Mouse (Mus musculus) liver, adult (tissue): Measurements from ENCODE around the gene Adgrl4.

ENCODE experiments used
- GATA4 ChIP-seq: IDR thresholded peaks from 2 replicates; pipeline ENCODE4 v1.6.1; 2014; ENCODE audit warnings: mild to moderate bottlenecking, low read length; ENCODE audit not compliant: insufficient replicate concordance

The Adgrl4 gene

DNA sequence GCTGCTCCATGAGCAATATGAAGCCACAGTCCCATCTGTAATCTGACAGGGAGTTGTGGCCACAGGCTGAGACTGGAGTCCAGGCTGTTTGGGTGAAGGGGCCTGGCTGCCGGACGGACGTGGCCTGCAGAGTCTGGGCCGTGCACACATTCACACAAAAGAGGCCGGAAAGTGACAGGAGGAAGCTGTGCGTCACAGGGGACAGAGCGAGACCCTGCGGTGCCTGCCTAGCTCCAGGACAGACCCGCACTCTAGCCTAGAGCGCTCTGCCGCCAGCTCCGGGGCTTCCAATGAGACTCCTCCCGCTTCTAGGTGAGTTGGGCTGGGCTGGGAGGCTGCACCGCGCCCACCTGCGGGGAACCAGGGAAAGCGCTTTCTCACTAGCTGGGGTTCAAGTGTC, at the start of gene Adgrl4:
TSS of gene Adgrl4 (plus strand) at position 195 of the 400 bp plus-strand sequence.
- TF ChIP-seq GATA4 = peak; percentile 52; the same call in 1 of the 2 replicates

DNA sequence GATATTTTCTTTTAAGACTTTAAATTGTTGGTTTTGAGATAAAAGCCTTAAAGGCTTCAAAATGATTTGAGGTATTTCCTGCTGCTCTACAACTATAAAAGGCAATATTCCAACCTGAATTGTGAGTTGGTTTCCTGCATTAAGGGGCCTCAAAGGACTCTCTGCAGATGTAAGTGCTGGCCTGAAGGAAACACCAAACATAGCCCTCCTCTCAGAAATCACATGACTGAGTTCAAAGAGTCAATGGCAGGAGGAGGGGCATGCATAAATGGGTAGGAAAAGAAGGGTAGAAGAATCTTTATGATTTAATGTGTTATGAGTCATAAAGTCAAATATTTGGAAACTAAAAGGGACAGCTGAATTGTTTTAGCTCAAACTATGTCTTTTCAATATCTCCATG, 46.8 kb upstream of the Adgrl4 start:
- no peak for TF ChIP-seq GATA4

DNA sequence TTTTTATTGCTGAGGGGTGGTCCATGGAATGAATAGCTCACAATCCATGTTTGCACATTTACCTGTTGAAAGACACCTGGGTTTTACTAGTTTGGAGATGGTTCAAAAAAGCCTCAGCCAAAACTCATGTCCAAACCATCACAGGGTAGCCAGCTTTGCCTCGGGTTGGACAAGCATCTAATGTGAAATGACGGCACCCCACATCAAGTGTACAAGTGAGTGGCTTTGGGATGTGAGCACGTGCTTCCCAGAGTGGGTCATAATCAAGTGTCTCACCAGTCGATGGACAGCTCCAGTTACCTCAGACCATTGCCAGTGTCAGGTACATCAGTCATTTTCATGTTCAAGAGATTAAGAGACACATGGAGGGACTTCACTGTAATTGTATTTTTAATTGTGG, 44.8 kb upstream of the Adgrl4 start:
- no peak for TF ChIP-seq GATA4

DNA sequence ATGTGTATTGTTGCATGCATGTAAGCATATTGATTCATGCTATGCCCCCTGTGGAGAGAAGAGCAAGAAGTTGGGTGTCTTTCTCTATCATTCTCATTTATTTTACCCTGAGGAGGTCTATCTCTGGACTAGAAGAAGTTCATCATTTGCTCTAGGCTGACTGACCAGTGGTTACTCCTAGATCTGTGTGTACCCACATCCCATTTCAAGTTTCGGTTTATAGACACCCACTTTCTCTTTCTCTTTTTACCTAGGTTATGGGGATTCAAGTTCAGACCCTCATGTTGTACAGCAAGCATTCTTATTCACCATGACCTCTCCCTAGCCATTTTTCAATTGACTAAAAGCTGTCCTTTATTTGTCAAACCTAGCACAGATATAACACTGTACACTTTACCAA, 44.4 kb upstream of the Adgrl4 start:
- TF ChIP-seq GATA4 = no peak

DNA sequence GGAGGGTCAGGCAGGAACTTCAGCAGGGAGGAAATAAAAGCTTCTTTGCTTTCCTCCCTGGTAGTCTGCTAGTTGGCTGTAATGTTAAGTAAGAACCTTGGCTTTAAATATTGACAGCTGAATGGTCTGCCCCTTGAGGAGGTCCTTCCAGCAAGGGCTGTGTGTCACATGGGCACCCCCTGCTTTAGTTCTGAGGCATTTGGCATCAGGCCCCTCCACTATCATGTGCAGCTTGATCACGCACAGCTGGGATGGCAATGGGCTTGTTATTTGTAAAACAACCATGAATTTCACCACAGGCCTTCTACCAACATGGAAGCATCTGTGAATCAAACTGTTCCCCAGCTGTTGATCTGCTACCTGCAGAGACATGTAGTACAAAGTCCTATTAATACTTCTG, 38.4 kb upstream of the Adgrl4 start:
- TF ChIP-seq GATA4 = no peak

DNA sequence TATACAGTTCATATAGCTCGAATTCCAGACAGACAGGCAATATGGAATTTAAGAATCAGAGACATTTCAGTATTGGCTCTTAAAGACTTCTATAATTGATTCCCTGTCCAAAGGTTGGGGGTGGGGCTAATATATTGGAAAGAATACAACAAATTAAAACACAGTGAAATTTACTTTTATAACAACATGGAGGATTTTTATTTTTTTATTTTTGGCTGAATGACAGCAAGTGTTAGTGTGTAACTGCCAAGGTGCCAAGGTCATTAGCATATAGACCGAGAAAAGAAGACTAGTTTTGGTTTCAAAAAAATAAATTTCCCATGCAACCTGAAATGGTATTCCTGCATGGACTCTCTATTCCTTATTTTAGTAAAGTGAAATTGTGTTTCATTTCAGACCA, 26.7 kb upstream of the Adgrl4 start:
- TF ChIP-seq GATA4 = no peak

DNA sequence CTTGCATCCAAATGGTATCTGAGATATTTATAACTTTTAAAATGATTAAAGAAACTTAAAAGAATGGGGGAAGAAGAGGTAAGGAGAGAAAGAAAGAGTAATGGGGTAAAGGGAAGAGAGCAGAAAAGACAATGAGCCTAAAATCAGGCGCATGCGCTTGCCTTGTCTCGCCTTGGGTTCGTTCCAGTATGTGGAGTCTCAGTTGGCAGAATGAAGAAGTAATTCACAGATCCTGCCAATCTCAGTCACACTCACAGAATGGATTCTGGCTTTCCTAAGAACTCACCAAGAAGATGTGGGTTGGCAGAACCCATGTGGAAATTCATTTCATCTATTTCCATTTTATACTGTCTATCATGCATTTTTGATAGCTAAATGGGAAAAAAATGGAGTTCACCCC, 26.2 kb upstream of the Adgrl4 start:
- TF ChIP-seq GATA4 = no peak

DNA sequence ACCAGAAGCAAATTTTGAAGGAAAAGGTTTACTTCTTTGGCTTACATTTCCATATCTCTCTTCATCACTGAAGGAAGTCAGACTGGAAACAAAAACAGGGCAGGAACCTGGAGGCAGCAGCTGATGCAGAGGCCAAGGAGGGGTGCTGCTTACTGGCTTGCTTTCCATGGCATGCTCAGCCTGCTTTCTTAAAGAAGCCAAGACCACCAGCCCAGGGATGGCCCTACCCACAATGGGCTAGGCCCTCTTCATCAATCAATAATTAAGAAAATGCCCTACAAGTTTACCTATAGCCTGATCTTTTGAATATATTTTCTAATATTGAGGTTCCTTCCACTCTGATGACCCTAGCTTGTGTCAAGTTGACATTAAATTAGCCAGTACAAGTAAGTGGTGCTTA, 20.8 kb upstream of the Adgrl4 start:
- no peak for TF ChIP-seq GATA4

DNA sequence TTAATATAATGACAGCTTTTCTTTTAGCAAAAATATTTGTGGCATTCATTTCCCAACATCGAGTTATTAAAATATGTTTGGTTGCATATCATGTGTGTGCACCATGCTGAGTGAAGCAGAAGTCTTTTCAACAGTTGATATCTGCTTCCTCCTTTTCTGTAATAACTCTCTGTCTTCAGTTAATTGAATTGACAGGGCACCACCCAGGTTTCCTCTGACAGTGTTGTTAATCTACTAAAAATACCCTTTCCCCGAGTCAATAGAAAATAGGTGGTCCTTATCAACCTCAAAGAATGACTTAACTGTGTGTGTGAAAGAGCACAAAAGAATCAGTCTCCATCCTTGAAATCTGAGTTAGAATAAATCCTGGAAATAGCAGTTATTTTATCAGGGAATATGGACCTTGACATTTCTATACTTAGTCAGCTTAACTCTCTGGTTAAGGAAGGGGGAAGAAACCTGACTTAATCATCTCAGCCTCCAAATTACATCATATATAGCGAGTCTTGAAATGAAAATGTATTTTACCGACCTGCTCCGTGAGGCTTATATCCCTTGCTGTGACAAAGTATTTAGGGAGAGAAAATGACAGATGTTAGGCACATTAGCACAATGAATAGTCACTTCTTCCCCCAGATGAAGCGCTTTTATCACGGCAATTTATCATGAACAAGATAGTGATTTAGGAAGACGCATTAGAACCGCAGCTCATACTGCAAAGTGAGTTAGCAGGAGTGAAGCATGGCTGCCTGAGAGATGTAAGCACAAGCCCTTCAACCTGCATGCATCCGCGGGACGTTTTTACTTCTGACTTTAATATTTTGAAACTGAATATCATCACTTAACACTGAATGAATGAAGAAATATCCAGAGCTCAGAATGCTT, 19.8 kb upstream of the Adgrl4 start:
- TF ChIP-seq GATA4 = peak; percentile 26; the same call in 1 of the 2 replicates

DNA sequence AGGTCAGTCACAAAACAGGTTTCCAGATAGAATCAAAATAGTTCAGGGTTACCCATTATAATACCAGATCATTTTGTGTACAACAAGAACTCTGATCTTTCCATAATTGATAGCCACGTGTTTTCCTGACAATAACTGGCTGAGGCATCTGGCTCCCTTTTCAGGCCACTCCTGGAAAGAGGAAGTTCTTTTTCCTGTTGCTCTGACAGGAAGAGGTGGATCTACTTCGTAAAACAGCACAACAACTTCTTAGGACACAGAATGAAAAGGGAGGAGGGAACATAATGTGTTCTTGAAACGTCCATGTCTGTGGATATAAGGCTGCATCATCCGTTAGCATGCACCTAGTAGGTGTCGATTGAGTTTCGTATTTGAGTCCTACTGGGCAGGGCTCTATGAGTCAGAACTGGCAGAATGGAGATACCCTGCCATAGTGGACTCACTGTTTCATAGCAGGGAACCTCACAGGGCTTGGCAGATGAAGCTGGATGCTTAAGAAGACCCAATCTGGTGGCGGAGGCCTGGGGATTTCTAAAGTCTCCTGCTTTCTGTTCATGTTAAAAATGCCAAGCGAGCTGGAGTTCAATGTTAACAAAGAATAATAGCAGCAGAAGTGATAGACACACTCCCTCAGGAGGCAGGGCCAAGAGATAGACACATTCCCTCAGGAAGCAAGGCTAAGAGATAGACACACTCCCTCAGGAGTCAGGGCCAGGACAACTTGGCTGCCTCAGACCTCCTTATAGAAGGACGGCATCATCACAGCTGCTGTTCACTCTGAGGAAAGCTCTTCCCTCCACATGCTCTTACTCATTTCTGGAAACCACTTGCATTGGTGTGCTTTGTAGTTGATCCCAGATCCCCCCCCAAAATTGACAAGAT, 13.1 kb upstream of the Adgrl4 start:
- peak; percentile 94 for TF ChIP-seq GATA4

DNA sequence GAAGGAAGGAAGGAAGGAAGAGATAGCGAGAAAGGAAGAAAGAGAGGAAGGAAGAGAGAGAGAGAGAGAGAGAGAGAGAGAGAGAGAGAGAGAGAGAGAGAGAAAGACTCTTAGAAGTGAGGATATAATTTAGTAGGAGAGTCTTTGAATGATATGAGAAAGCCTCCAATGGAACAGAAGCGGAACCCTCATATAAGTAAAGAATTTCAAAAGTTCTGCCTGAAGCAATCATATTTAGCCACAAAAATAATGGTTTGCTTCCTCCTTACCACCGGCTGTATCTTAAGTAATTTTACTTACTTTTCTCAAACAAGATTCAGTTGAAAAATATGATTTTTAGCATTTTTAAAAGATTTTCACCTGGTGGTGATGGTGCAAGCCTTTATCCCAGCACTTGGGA, 7.6 kb upstream of the Adgrl4 start:
- no peak for TF ChIP-seq GATA4

DNA sequence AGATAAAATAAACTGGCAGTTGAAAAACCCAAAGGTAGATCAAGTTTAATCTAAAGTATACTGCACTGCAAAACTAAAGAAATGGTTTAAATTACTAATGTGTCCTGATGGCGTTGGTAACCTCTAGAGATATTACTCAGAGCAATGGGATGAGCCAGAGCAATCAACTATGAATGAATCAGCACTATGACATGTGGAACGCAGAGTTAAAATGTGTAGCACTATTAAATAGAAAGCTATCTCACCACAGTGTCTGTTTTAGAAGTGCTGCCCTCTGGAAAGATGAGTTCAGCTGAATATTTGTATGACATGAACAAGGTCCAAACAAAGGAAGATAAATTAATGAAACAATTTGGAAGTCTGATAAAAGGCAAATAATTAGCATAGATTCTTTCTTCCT, 6.2 kb upstream of the Adgrl4 start:
- no peak for TF ChIP-seq GATA4

DNA sequence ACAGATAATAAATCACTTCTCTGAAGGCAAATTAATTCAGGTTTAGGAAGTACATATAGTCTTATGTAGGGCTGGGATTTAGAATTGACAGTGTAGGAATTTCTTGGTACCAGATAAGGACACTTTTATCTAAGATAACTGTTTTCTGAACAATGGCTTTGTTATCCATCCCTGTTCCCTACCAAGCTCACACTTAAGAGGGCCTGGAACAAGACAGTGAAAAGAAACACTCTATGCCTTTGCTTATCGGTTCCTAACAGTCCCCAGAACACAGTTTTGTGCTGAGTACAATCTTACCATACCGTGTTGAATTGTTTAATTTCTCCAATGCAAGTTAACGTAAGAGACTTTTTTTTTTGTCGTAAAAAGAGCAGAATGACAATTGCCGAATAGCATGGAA, 677 bp downstream of the Adgrl4 start:
- TF ChIP-seq GATA4 = peak; percentile 88

DNA sequence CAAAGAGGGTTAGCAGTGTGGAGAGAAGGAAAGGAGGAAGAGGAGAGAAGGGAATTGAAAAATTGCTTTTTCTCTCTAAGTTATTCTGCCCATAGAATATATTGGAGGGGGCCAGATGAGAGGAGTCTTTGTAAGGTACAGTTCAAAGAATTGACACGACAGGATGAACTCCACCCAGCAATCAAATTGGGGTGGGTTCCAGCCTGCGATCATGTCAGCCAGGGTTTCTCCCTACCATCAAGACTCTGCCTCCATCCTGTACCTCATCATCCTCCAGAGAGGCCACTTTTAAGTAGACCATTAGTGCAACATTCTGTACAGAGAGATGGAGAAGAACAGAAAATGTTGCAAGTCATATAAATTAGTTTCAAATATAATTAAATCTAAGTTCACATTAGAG, 2.3 kb downstream of the Adgrl4 start:
- no peak for TF ChIP-seq GATA4

DNA sequence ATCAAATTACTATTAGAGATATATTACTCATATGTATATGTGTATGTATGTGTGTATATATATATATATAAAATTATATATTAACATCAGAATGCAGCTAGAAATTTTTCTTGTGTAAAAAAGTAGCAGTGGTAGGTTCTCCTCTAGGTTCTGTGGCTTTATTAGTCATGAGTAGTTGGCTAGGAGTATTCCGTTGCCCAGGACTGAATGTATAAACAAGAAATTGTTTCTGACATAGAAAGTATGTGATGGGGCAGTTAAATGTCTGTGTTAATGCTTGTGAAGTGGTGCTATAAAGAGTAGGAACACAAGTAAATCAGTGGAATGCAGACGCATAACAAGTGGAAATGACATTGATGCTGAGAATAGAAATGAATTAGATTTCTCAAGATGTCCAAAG, 4.3 kb downstream of the Adgrl4 start:
- TF ChIP-seq GATA4 = no peak

DNA sequence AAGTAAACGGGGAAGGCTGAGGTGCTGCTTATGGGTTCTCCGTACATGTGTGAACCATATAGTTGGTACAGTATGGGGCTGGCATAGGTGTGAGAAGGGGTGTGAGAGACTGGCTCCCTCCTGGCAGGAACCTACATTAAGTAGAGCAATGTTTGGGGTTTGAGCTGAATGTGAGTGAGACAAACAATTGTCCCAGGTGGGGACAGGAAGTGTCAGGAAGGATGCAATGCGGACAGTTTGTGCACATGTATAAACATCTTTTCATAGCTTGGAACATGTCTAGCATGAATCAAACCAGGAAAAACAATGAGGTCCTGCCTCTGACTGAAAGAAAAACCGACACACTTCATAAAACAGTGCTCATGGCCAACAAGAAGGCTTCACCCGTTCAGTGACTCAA, 5.8 kb downstream of the Adgrl4 start:
- TF ChIP-seq GATA4 = no peak
